Mouse (Mus musculus) v-Abl transformed pro-B cells (cell line): ENCODE measurements around the gene Zbtb39.
"Not testable (repeated sequence)": the region's sequence is repeated elsewhere in the genome, so short reads cannot be mapped to it uniquely, and the experiment has no call there.

ENCODE experiments used
- in situ Hi-C, 2 experiments: fragments of 400-800 bp; cut with MboI; formaldehyde crosslinking; loops; one replicate each; pipeline ENCODE4 v1.15.1; 2025; ENCODE audit not compliant: unreplicated experiment in 2 of 2

The Zbtb39 gene

GRCm38 (mm10) chr10:127763914-127764680 is 24.8 kb downstream of the Zbtb39 start:
- in situ Hi-C loops, result no loop called here

GRCm38 (mm10) chr10:127766564-127766963 is 27.2 kb downstream of the Zbtb39 start:
- in situ Hi-C loops, result no loop called here

GRCm38 (mm10) chr10:127776011-127776410 is 36.7 kb downstream of the Zbtb39 start, which contains the start of gene Rdh9:
Gene Rdh9, plus strand, starts transcription at chr10:127776386.
- in situ Hi-C loops, result no loop called here

- in situ Hi-C loops, result not testable (repeated sequence)
These were observed 43.0 kb downstream of the Zbtb39 start for GRCm38 (mm10) chr10:127782321-127782720.

GRCm38 (mm10) chr10:127785411-127785810 is 46.1 kb downstream of the Zbtb39 start:
- in situ Hi-C loops, result not testable (repeated sequence)
